Comparison of ENCODE assay signal across 17 mouse cellular contexts in the genomic region with DNA sequence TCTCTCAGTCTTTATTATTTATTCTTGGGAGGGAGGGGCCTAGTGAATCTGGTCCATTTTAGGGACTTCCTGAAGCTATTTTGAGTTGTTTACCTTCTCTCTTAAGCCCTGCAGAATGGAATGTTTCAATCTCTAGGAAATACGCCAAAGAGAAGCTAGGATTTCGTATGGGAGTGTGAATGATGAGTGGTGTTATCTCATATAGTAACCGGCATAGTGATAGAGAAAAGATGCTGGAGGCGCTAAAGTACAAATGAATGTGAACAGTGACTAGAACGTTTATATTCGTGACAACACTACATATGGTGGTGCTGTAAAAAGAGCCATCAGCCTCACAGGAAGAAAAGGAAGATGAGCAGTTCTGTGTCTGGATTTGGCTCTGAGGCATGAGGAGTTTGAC.
DNase-seq lines count a peak whose midpoint lies in the region; ATAC-seq lines count a peak whose summit lies in the region.
"Had no signal": no experiment of that assay in that cellular context is flagged by ENCODE, and none has a peak within 500 bp of the region (broad histone marks: within the 10 kb centered on the region; RNA-seq: fewer than 3 reads in every experiment).

No protein-coding gene starts in this region.

- no peak overlapping the region for H3K9ac ChIP-seq in lung, embryonic 16.5 days (ENCODE audit: low read length)
- no peak overlapping the region for H3K9ac ChIP-seq in hindbrain, embryonic 14.5 days
- H3K9ac ChIP-seq: forebrain, embryonic 13.5 days; heart, embryonic 15.5 days; hindbrain, embryonic 13.5 days had no signal

- H3K36me3 ChIP-seq in lung, embryonic 16.5 days (ENCODE audit: control insufficient read depth, insufficient read depth, low read length), result no peaks in the 10 kb centered on the region
- H3K36me3 ChIP-seq in hindbrain, embryonic 14.5 days (replicated peaks; ENCODE audit: control insufficient read depth, insufficient read depth), result no peaks in the 10 kb centered on the region
- H3K36me3 ChIP-seq: embryonic facial prominence, embryonic 10.5 days; heart, embryonic 15.5 days; hindbrain, embryonic 13.5 days had no signal

- intact Hi-C loops in left cerebral cortex, postnatal 4 days (cut with DNase I), result loop anchor here (10.0 kb wide), 1 partner anchor 142 kb away; a partner anchor contains a TSS
- intact Hi-C loops in left cerebral cortex, postnatal 25 days (cut with DNase I), result no loop called here

- peak; percentile 76 for ATAC-seq in lung, embryonic 16.5 days (ENCODE audit: low read depth)
- ATAC-seq in hindbrain, embryonic 14.5 days (ENCODE audit: low FRiP score), result no peak
- ATAC-seq: forebrain, embryonic 13.5 days had no signal

- H3K27me3 ChIP-seq in lung, embryonic 16.5 days (ENCODE audit: control insufficient read depth, insufficient read depth, low read depth, low read length), result no peaks in the 10 kb centered on the region
- H3K27me3 ChIP-seq in hindbrain, embryonic 14.5 days (ENCODE audit: control insufficient read depth, insufficient read depth, low read length), result no peaks in the 10 kb centered on the region
- H3K27me3 ChIP-seq: forebrain, embryonic 13.5 days; heart, embryonic 15.5 days; hindbrain, embryonic 13.5 days had no signal

- peaks cover 6% of the 10 kb centered on the region for H3K4me1 ChIP-seq in lung, embryonic 16.5 days (replicated peaks; ENCODE audit: control insufficient read depth, insufficient read depth, low read length)
- no peaks in the 10 kb centered on the region for H3K4me1 ChIP-seq in hindbrain, embryonic 14.5 days (replicated peaks; ENCODE audit: control insufficient read depth, insufficient read depth, low read length)
- H3K4me1 ChIP-seq: embryonic facial prominence, embryonic 10.5 days; forebrain, embryonic 13.5 days; heart, embryonic 15.5 days; hindbrain, embryonic 13.5 days had no signal

- no peak overlapping the region for H3K4me3 ChIP-seq in lung, embryonic 16.5 days (ENCODE audit: low read length)
- H3K4me3 ChIP-seq in hindbrain, embryonic 14.5 days (replicated peaks; ENCODE audit: low read length), result no peak overlapping the region
- H3K4me3 ChIP-seq: embryonic facial prominence, embryonic 10.5 days; forebrain, embryonic 13.5 days; heart, adult 2 months; heart, embryonic 15.5 days; hindbrain, embryonic 13.5 days had no signal

- H3K4me2 ChIP-seq in lung, embryonic 16.5 days (ENCODE audit: low read depth, low read length), result no peak overlapping the region
- no peak overlapping the region for H3K4me2 ChIP-seq in hindbrain, embryonic 14.5 days (replicated peaks)
- H3K4me2 ChIP-seq: forebrain, embryonic 13.5 days; heart, embryonic 11.5 days; heart, embryonic 15.5 days; hindbrain, embryonic 13.5 days had no signal

- WGBS in lung, embryonic 16.5 days, result 32% methylated on average over 6 of the region's 6 CpGs
- 91% methylated on average over 6 of the region's 6 CpGs for WGBS in hindbrain, embryonic 14.5 days

- peak; percentile 5 to 13 for DNase-seq in left cerebral cortex, adult 9 months (ENCODE audit: low spot score in 2 of 2)
- DNase-seq in left cerebral cortex, postnatal 4 days, result no peak
- no peak for DNase-seq in lung, postnatal 14 days
- peak; percentile 7 to 78 for DNase-seq in left cerebral cortex, postnatal 25 days (ENCODE audit: low spot score in 2 of 2)
- DNase-seq in hindbrain, embryonic 14.5 days (ENCODE audit: low spot score), result no peak
- DNase-seq: adrenal gland, adult 2 months; adrenal gland, postnatal 25 days; cerebellum, adult 2 months; cerebellum, postnatal 10 days; gastrocnemius, postnatal 14 days; heart, adult 2 months had no signal

- H3K9me3 ChIP-seq in lung, embryonic 16.5 days (ENCODE audit: control insufficient read depth, low read length), result no peaks in the 10 kb centered on the region
- no peaks in the 10 kb centered on the region for H3K9me3 ChIP-seq in hindbrain, embryonic 14.5 days (ENCODE audit: control insufficient read depth, low read length)
- H3K9me3 ChIP-seq: embryonic facial prominence, embryonic 10.5 days; forebrain, embryonic 13.5 days; heart, embryonic 15.5 days; hindbrain, embryonic 13.5 days had no signal

- no peak overlapping the region for H3K27ac ChIP-seq in lung, embryonic 16.5 days (ENCODE audit: low read length)
- H3K27ac ChIP-seq in hindbrain, embryonic 14.5 days, result no peak overlapping the region
- H3K27ac ChIP-seq: embryonic facial prominence, embryonic 10.5 days; forebrain, embryonic 13.5 days; heart, adult 2 months; heart, embryonic 15.5 days; hindbrain, embryonic 13.5 days had no signal

Comparison
In these comparisons a context has a peak if more than half of its experiments do, and no peak if none do; other contexts are left out.
1. DNase-seq: peak in left cerebral cortex, adult 9 months (2 of 2) and left cerebral cortex, postnatal 25 days (2 of 2); none in left cerebral cortex, postnatal 4 days (single experiment), lung, postnatal 14 days (single experiment) and hindbrain, embryonic 14.5 days (single experiment).